ENCODE assay signal across 7 mouse cellular contexts in genomic region chr16:38137296-38137695, GRCm38 (mm10). TPM values are rescaled to one million over a fixed set of nuclear protein-coding genes. Genes with fewer than 3 reads are reported as not detected.
DNase-seq lines count a peak whose midpoint lies in the region; ATAC-seq and TF ChIP-seq lines count a peak whose summit lies in the region.

No protein-coding gene starts in this region.

- no peaks in the 10 kb centered on the region for H3K9me3 ChIP-seq in kidney, embryonic 16.5 days (ENCODE audit: low read length)
- no peaks in the 10 kb centered on the region for H3K9me3 ChIP-seq in midbrain, embryonic 16.5 days (replicated peaks; ENCODE audit: control insufficient read depth, low read length, poor library complexity, severe bottlenecking)

- no peak overlapping the region for H3K27ac ChIP-seq in left cerebral cortex, adult 2 months
- no peak overlapping the region for H3K27ac ChIP-seq in kidney, embryonic 16.5 days (ENCODE audit: low read length)
- H3K27ac ChIP-seq in midbrain, embryonic 16.5 days (ENCODE audit: low read length), result 0 out of 2 replicates have a peak overlapping the region, but pooled peaks have one; percentile 18

- H3K4me1 ChIP-seq in kidney, embryonic 16.5 days (ENCODE audit: insufficient read depth, low read length), result peaks cover 11% of the 10 kb centered on the region
- H3K4me1 ChIP-seq in midbrain, embryonic 16.5 days (ENCODE audit: control insufficient read depth, insufficient read depth, low read length), result peaks cover 52% of the 10 kb centered on the region

- no peak overlapping the region for H3K4me2 ChIP-seq in kidney, embryonic 16.5 days (replicated peaks; ENCODE audit: low read depth, low read length)
- H3K4me2 ChIP-seq in midbrain, embryonic 16.5 days (ENCODE audit: low read length), result no peak overlapping the region

- 43% methylated on average over 5 of the region's 5 CpGs for WGBS in kidney, embryonic 16.5 days
- WGBS in midbrain, embryonic 16.5 days, result 39% methylated on average over 5 of the region's 5 CpGs

- TF ChIP-seq CTCF in left cerebral cortex, adult 2 months (IDR thresholded peaks at IDR 0.05), result peak; percentile 60

- H3K36me3 ChIP-seq in kidney, embryonic 16.5 days (ENCODE audit: insufficient read depth, low read length), result no peaks in the 10 kb centered on the region
- H3K36me3 ChIP-seq in midbrain, embryonic 16.5 days (ENCODE audit: control insufficient read depth, insufficient read depth, low read length), result no peaks in the 10 kb centered on the region

- DNase-seq in left cerebral cortex, adult 2 months (ENCODE audit: extremely low spot score in 1 of 2, low spot score in 2 of 2), result peak in 1 of 2 experiments; percentile 48
- no peak for DNase-seq in left cerebral cortex, postnatal 10 days (ENCODE audit: extremely low spot score in 1 of 2, low spot score in 2 of 2)
- peak; percentile 56 for DNase-seq in R1 (ENCODE audit: low read depth, low spot score)
- peak; percentile 66 for DNase-seq in cerebellum, postnatal 10 days
- no peak for DNase-seq in frontal cortex, postnatal 10 days (ENCODE audit: low spot score in 2 of 2)

- intact Hi-C loops in left cerebral cortex, adult 2 months (cut with DNase I), result loop anchor here (5.0 kb wide), 1 partner anchor 145 kb away; no protein-coding TSS in a partner anchor
- intact Hi-C loops in left cerebral cortex, postnatal 10 days (cut with DNase I), result no loop called here

- H3K4me3 ChIP-seq in left cerebral cortex, adult 2 months, result no peak overlapping the region
- no peak overlapping the region for H3K4me3 ChIP-seq in kidney, embryonic 16.5 days (ENCODE audit: low read length)
- no peak overlapping the region for H3K4me3 ChIP-seq in midbrain, embryonic 16.5 days (ENCODE audit: low read depth, low read length)

- H3K9ac ChIP-seq in kidney, embryonic 16.5 days (replicated peaks; ENCODE audit: low read length), result no peak overlapping the region
- no peak overlapping the region for H3K9ac ChIP-seq in midbrain, embryonic 16.5 days (ENCODE audit: low read depth, low read length)

- ATAC-seq in kidney, embryonic 16.5 days (ENCODE audit: low FRiP score, low TSS enrichment), result peak; percentile 65; the same call in 1 of the 2 replicates
- no peak for ATAC-seq in midbrain, embryonic 16.5 days

- no peaks in the 10 kb centered on the region for H3K27me3 ChIP-seq in kidney, embryonic 16.5 days (ENCODE audit: insufficient read depth, low read length)
- no peaks in the 10 kb centered on the region for H3K27me3 ChIP-seq in midbrain, embryonic 16.5 days (ENCODE audit: control insufficient read depth, insufficient read depth, low read depth, low read length)

RNA-seq across cellular contexts. Expression of gene Gsk3b, which starts 48.5 kb away (rescaled TPM):
- total RNA-seq in left cerebral cortex, adult 2 months (2021), result 100 to 1,000 TPM; 179 to 181 TPM
- total RNA-seq in left cerebral cortex, postnatal 10 days (2021), result 100 to 1,000 TPM; 254 to 256 TPM
- 50.3 and 56.2 TPM in 2 replicates for polyA plus RNA-seq in kidney, embryonic 16.5 days (2015; fragmentation: Nextera tagmentation; extraction: Ambion mirVana)
- polyA plus RNA-seq in midbrain, embryonic 16.5 days (2015; fragmentation: Nextera tagmentation; extraction: Ambion mirVana), result 138 and 153 TPM in 2 replicates

Comparison
In these comparisons a context has a peak if more than half of its experiments do, and no peak if none do; other contexts are left out.
1. DNase-seq: peak in R1 (single experiment) and cerebellum, postnatal 10 days (2 of 2); none in left cerebral cortex, postnatal 10 days (0 of 2) and frontal cortex, postnatal 10 days (0 of 2).